Mouse (Mus musculus): ENCODE measurements around the gene Gmeb1.

DNA sequence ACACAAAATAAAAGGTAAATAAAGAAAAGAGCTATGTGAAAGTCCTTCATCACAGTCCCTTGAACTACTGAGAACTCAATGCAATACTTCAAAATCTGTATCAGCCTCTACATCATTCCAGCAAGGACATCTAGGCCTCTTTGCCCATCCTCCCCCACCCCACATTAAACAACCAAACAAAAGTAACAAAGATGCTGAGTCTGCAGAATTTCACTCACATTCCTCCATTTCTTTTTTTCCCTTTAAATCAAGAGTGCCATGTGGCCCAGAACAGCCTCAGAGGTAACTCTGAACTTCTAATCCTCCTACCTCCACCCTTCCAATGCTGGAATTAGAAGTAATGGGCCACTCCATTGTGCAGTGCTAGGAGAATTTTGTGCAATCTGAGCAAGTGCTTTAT lies 62.6 kb downstream of the Gmeb1 start:
- no peak for TF ChIP-seq POLR2AphosphoS5 (IDR thresholded peaks at IDR 0.05; ENCODE audit: insufficient replicate concordance, low read depth, low read length)
- no peak for TF ChIP-seq CTCF (IDR thresholded peaks at IDR 0.05; ENCODE audit: low read depth, low read length)
- no peak for TF ChIP-seq GATA1 (IDR thresholded peaks at IDR 0.05; ENCODE audit: borderline replicate concordance, low read length)
- TF ChIP-seq TAL1 (conservative IDR thresholded peaks at IDR 0.05; ENCODE audit: low read depth, low read length): no peak

All from G1E (cell line).